Mouse (Mus musculus) urinary bladder, postnatal 4 days (tissue): ENCODE data around the gene Gm14305.
"Not testable (repeated sequence)": the region's sequence is repeated elsewhere in the genome, so short reads cannot be mapped to it uniquely, and the experiment has no call there.

ENCODE experiments used
- DNase-seq, 2 experiments: peaks; one replicate each; pipeline ENCODE4 v3.0.0; 2021 to 2022; ENCODE audit warnings: low spot score in 2 of 2

Gene Gm14305

GRCm38 (mm10) chr2:176708051-176708450 lies at the start of gene Gm14305:
Gene Gm14305, plus strand, starts transcription at chr2:176708328.
- not testable (repeated sequence) for DNase-seq

DNA sequence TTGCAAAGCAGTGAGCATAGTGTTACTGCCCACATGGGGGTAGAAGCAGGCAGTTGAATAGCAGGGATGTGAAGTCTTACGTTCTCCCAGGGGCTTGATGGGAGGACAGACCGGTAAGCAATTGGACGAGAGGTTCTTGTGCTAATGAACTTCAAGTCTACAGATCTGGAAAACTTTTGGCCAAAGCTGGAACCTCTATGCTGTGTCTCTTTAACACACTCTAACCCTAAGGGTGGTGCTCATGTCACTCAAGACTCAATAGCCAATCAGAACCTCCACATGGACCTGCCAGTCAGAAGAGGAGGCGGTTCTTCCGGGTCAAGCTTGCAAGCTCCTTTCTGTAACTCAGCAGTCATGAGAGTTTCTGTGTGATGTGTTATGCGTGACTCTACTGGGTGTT lies 37.9 kb upstream of the Gm14305 start, which contains the start of gene Zfp973:
Gene Zfp973 (plus strand): TSS at position 301 of the 400 bp plus-strand sequence.
- DNase-seq, result not testable (repeated sequence)
